Mouse (Mus musculus) lung, adult 2 months (tissue): Measurements from ENCODE around the gene Mbtps1. TPM values are rescaled to one million over a fixed set of nuclear protein-coding genes. Genes with fewer than 3 reads are reported as not detected.

ENCODE experiments used
- DNase-seq: peaks from one replicate; pipeline ENCODE4 v3.0.0; 2022
- H3K4me1 ChIP-seq: fragments of 200-500 bp; 2 replicates; pipeline ENCODE4 v1.6.1; 2011; ENCODE audit warnings: low read length; ENCODE audit not compliant: control insufficient read depth, insufficient read depth
- H3K4me3 ChIP-seq: fragments of 200-500 bp; replicated peaks from 2 replicates; pipeline ENCODE3; 2011; ENCODE audit warnings: low read depth, mild to moderate bottlenecking, control low read depth, low read length; ENCODE audit errors: extremely low read depth
- CTCF ChIP-seq: fragments of 200-500 bp; IDR thresholded peaks from 2 replicates; pipeline ENCODE4 v1.5.1; 2011; ENCODE audit warnings: mild to moderate bottlenecking, low read length, control low read depth; ENCODE audit not compliant: insufficient read depth
- POLR2A ChIP-seq: fragments of 200-500 bp; IDR thresholded peaks from 2 replicates; pipeline ENCODE4 v1.6.1; 2011; ENCODE audit warnings: low read depth, mild to moderate bottlenecking, control low read depth, low read length, borderline replicate concordance; ENCODE audit errors: extremely low read depth
- WGBS: fragments of 180-500 bp; shearing (Covaris S2); methylation state at CpG from one replicate; pipeline ENCODE4 v1.1.7; 2018; 5-methylcytosine and 5-hydroxymethylcytosine counted together
- polyA plus RNA-seq: library from polyadenylated mRNA; depleted of rRNA; stranded (reverse); fragments of >200 nt; gene quantifications from 2 replicates; pipeline ENCODE4 v1.2.3, GENCODE M21; 2012

Gene Mbtps1
- polyA plus RNA-seq, 1 experiment: 87.4 TPM

DNA sequence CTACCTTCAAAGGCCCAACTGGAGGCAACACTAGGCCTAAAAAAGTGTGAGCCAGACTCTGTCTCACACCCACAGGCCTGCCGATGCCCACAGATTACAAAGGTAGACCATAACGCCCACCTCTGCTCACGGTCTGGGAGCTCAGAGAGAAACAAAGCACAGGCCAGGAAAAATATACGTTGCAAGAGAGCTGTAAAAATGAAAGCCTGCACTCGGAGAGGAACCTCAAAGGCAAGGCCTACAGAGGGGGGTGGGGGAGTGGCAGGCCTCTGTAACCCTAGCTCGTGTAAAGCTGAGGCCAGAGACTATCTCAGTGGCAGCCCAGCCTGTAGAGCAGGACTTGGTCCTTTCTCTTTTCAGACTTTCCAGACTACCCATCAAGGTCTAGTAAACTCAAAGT, 13.4 kb downstream of the Mbtps1 start:
- peaks cover 5% of the 10 kb centered on the region for H3K4me1 ChIP-seq
- whole genome bisulfite sequencing: 72% methylated on average over 6 of the region's 6 CpGs
- TF ChIP-seq POLR2A (no peak), CTCF (no peak)
- no peak for DNase-seq
- H3K4me3 ChIP-seq: no peak overlapping the region

DNA sequence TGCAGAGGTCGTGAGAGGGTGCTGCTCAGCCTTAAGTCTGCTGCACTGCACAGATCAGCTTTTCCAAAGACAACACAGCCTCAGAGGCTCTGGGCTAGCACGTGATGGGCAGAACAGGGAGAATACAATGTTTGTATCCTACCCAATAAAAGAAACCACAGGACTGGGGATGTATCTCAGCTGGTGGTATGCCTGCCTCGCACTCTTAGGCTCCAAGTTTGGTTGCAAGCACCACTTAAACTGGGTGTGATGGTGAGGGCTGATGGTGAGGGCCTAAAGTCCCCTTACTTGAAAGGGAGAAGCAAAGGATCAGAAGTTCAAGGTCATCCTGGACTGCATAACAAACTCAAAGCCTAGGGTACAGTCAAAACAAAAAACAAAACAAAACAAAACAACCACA, 13.9 kb downstream of the Mbtps1 start:
- WGBS: 78% methylated on average over 3 of the region's 3 CpGs

DNA sequence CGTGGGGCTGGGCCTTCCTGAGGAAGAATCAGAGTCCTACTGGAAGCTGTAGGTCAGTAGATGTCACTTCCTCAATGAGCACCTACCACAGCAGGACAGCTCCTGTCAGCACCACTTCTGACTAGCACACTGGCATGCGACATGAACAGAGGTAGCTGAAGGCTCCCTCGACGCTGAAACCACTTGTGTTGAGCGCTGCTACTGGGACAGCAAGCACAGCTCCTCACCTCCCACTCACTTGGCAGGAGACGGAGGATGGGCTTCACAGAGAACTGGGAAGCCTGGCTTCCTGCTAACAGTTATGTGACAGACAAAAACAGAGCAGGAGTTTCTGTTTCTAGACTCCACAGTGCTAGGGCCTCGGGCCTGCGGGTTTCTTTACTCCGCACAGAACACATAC, 26.6 kb downstream of the Mbtps1 start:
- H3K4me1 ChIP-seq: no peaks in the 10 kb centered on the region
- no peak overlapping the region for H3K4me3 ChIP-seq
- 82% methylated on average over 9 of the region's 9 CpGs for WGBS
- no peak for TF ChIP-seq CTCF
- TF ChIP-seq POLR2A: no peak
- DNase-seq: no peak

More for the DNA sequence above, 13.9 kb downstream of the Mbtps1 start:
- Histone ChIP-seq H3K4me3 (no peak overlapping the region), H3K4me1 (peaks cover 5% of the 10 kb centered on the region; the same call in 1 of the 2 replicates)
- DNase-seq: no peak
- TF ChIP-seq POLR2A: no peak
- TF ChIP-seq CTCF: no peak

DNA sequence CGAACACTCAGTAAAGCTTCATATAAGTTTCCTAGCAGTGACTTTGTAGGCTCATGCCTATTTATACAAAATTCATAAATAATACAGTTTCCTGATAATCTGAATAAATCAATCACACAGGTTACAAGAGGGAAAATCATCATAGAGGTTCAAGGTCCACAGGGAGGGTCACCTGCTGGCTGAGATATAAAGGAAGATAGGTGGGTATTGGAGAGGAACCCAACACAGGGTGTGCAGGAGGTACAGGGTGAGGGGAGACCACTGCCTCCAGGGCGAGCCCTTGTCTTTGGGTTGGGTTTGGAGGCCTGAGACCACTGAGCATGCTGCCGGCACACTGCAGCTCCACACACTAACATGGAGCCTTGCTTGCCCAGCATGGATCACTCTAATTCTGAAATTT, 27.1 kb downstream of the Mbtps1 start:
- DNase-seq: no peak
- H3K4me1 ChIP-seq: no peaks in the 10 kb centered on the region
- WGBS: 94% methylated on average over 3 of the region's 3 CpGs
- no peak overlapping the region for H3K4me3 ChIP-seq
- TF ChIP-seq POLR2A: no peak
- TF ChIP-seq CTCF: no peak

DNA sequence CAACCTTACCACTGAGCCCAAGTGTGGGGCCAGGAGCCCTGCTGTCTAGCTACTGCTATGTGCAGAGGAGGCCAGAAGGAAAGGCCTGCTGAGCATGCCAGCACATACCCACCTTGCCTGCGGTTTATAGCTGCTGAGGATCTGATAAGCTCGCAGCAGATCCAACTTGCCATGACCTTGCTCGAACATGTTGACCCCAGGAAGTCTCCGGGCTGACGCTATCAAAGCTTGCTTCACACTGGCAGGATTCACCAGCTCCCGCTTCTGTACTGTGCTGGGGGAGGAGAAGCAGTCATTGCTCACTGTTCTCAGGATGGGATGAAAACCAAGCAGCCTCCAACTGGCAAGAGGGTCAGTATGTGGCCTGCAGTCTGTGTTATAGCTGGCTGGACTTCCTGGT, 27.6 kb downstream of the Mbtps1 start:
- WGBS: 79% methylated on average over 6 of the region's 6 CpGs
- DNase-seq: no peak
- no peak overlapping the region for H3K4me3 ChIP-seq
- no peaks in the 10 kb centered on the region for H3K4me1 ChIP-seq
- no peak for TF ChIP-seq POLR2A
- TF ChIP-seq CTCF: no peak

DNA sequence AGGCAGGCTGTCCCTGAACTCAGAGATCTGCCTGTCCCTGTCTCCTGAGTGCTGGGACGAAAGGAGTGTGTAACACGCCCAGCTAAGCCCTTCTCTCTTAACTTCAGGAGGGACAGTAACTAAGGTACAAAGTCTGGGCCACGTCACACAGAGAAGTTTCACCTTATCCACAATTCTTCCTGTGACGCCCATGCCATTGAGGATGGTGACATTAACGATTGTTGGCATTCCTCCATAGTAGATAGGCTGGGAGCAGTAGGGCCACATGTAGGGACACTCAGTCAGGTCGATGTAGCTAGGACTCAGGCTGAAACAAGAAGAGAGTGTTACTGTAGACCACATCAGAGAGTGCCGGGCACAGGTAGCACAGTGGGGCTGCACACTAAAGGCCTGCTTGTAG, 29.8 kb downstream of the Mbtps1 start:
- Histone ChIP-seq H3K4me3 (no peak overlapping the region), H3K4me1 (no peaks in the 10 kb centered on the region)
- no peak for TF ChIP-seq POLR2A
- 91% methylated on average over 7 of the region's 7 CpGs for WGBS
- no peak for DNase-seq

DNA sequence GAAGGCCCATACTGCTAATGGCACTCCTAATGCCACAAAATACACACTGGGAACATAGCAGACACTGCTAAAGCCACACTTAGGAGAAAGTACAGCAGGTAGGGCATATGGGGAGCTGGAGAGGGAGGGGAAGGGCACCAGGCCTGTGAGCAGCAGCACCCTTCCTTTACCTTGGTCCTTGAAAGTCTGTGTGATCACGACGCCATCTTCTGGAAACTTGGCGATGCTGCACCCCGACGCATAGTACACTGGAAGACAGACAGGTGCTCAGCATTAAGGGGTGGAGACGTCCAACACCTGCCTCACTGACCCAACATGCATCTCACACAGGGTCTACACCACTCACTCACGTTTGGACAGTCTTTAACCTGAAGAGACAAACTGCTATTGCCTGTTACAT, 38.4 kb downstream of the Mbtps1 start:
- H3K4me3 ChIP-seq: no peak overlapping the region
- no peak for DNase-seq
- TF ChIP-seq CTCF (0 out of 2 replicates have a peak, but pooled peaks have one; percentile 1), POLR2A (no peak)
- no peaks in the 10 kb centered on the region for H3K4me1 ChIP-seq
- 71% methylated on average over 7 of the region's 7 CpGs for WGBS

DNA sequence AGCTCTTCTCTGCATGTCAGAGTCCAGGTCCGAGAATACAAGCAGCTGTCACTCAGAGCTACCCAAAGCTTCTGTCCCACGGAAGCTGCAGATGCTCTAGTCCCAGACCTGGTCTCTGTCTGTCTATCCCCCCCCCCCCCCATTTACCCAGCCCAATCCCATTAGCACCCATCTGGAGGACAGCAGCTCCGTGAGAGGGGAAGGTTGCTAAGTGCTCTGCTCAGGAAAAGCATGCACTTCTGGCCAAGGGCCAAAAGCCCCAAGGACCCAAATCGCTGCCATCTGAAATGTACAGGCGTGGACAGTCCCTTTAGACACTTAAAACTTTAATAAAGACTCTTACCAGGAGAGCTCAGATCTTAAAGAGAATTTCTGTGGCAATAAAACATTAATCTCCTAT, 41.9 kb downstream of the Mbtps1 start:
- Histone ChIP-seq H3K4me3 (no peak overlapping the region), H3K4me1 (no peaks in the 10 kb centered on the region)
- DNase-seq: no peak
- 63% methylated on average over 5 of the region's 5 CpGs for WGBS
- TF ChIP-seq CTCF: no peak
- no peak for TF ChIP-seq POLR2A

DNA sequence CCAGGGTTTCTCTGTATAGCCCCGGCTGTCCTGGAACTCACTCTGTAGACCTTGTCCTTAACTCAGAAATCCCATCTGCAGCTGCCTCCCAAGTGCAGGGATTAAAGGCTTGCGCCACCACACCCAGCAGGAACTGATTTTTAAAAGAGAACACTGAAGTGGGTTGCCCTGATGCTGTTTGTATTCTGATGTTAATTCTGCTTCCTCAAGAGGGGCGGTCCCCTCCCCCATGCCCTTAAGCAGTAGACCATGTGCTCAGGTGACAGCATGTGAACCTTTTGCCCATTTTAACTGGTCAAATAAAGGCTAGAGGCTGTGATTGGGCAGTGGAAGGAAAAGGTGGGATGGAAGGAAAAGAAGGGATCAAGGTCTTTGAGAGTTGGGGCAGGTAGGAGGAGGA, 42.8 kb downstream of the Mbtps1 start:
- WGBS: 76% methylated on average over 3 of the region's 3 CpGs
- no peak overlapping the region for H3K4me3 ChIP-seq
- no peaks in the 10 kb centered on the region for H3K4me1 ChIP-seq
- no peak for TF ChIP-seq CTCF
- no peak for TF ChIP-seq POLR2A
- no peak for DNase-seq

DNA sequence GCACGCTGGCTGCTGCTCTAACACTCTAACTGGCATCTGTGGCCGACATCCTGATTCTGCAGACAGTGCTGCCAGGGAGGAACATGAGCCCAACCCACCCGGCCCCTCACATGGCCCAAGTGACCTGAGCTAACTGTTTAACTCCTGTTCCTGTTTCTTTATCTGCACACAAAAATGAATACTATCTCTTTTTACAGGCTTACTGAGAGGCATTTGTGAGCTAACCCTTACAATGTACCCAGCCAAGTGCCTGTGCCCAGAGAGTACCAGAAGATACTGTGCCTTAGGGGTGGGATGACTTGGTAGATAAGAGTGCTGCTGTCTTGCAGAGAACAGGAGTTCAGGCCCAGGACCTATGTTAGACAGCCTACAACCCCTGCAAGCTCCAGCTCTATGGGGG, 43.6 kb downstream of the Mbtps1 start:
- 88% methylated on average over 3 of the region's 3 CpGs for WGBS
- DNase-seq: no peak
- no peak for TF ChIP-seq POLR2A
- no peak for TF ChIP-seq CTCF
- no peak overlapping the region for H3K4me3 ChIP-seq
- no peaks in the 10 kb centered on the region for H3K4me1 ChIP-seq
